Mouse (Mus musculus) midbrain, embryonic 12.5 days (tissue): ENCODE results near the gene Ralgps1. TPM values are rescaled to one million over a fixed set of nuclear protein-coding genes. Genes with fewer than 3 reads are reported as not detected.
A peak's percentile ranks its signal among the peaks of the same experiment; 100 is the strongest.

Experiments
- ATAC-seq: fragments of 200-750 bp; cut with Nextera tagmentation; 2 replicates; pipeline ENCODE4 v1.8.0; 2017; ENCODE audit warnings: low read depth, moderate TSS enrichment, moderate library complexity; ENCODE audit not compliant: low FRiP score
- H3K27ac ChIP-seq: fragments of 300-500 bp; sonication (generic); replicated peaks from 2 replicates; pipeline ENCODE4 v1.5.1; 2016; ENCODE audit warnings: mild to moderate bottlenecking
- H3K27me3 ChIP-seq: fragments of 300-500 bp; sonication (generic); 2 replicates; pipeline ENCODE4 v1.6.1; 2016; ENCODE audit warnings: mild to moderate bottlenecking
- H3K36me3 ChIP-seq: fragments of 300-500 bp; sonication (generic); 2 replicates; pipeline ENCODE4 v1.6.1; 2016
- H3K4me1 ChIP-seq: fragments of 300-500 bp; sonication (generic); 2 replicates; pipeline ENCODE4 v1.6.1; 2016
- H3K4me2 ChIP-seq: fragments of 300-500 bp; sonication (generic); replicated peaks from 2 replicates; pipeline ENCODE4 v1.6.1; 2016; ENCODE audit warnings: mild to moderate bottlenecking, moderate library complexity
- H3K4me3 ChIP-seq: fragments of 300-500 bp; sonication (generic); 2 replicates; pipeline ENCODE4 v1.5.1; 2016; ENCODE audit warnings: mild to moderate bottlenecking
- H3K9ac ChIP-seq: fragments of 300-500 bp; sonication (generic); replicated peaks from 2 replicates; pipeline ENCODE4 v1.6.1; 2016; ENCODE audit warnings: mild to moderate bottlenecking, moderate library complexity
- H3K9me3 ChIP-seq: fragments of 300-500 bp; sonication (generic); 2 replicates; pipeline ENCODE4 v1.6.1; 2016; ENCODE audit warnings: mild to moderate bottlenecking
- WGBS: fragments of 180-500 bp; shearing (Covaris S2); methylation state at CpG from one replicate; pipeline ENCODE4 v1.1.7; 2016; 5-methylcytosine and 5-hydroxymethylcytosine counted together
- polyA plus RNA-seq: library from polyadenylated mRNA; unstranded; fragments of >200 nt; fragmentation: Nextera tagmentation; extraction: Ambion mirVana; gene quantifications from 2 replicates; pipeline ENCODE4 v1.2.1, GENCODE M21; 2016

Gene Ralgps1
- polyA plus RNA-seq, 1 experiment from 2014 or later: 26.6 TPM

DNA sequence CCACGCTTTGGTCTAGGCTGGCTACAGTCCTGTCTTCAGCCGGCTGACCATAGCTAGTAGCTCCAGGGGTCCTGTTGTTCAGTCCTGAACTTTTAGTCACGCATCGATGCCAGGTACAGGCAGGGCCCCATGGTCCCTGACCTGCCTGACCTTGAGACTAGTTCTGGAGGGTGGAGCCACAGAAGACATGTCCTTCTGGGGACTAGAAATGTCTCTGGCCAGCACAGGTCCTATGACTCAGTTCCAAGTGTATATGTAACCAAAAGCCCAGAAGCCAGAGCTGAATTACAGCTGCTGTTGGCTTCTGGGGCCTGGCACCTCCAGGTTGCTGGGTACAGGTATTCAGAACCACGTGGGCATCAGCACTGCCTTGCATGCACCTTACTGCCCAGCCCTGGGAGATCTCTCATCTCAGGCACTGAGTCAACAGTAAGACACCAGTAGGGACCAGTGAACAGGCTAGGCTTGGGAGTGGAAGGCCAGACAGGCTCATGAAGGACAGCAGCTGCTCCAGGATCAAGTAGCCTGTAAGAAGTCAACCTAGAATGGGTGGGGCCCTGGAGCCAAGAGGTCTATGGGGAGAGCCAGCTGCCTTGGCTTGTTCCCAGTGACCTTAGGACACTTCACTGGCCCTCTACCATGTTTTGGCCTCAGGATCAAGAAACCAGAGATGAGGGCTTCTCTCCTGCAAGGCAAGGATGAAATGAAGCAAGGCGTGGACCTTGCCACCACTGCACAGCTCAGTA is 182.2 kb downstream of the Ralgps1 start:
- Histone ChIP-seq H3K27me3 (no peaks in the 10 kb centered on the region), H3K9me3 (no peaks in the 10 kb centered on the region), H3K4me1 (peaks cover 5% of the 10 kb centered on the region), H3K4me3 (no peak overlapping the region), H3K36me3 (no peaks in the 10 kb centered on the region), H3K4me2 (no peak overlapping the region), H3K27ac (no peak overlapping the region), H3K9ac (no peak overlapping the region)
- ATAC-seq: no peak
- WGBS: 74% methylated on average over 6 of the region's 6 CpGs

DNA sequence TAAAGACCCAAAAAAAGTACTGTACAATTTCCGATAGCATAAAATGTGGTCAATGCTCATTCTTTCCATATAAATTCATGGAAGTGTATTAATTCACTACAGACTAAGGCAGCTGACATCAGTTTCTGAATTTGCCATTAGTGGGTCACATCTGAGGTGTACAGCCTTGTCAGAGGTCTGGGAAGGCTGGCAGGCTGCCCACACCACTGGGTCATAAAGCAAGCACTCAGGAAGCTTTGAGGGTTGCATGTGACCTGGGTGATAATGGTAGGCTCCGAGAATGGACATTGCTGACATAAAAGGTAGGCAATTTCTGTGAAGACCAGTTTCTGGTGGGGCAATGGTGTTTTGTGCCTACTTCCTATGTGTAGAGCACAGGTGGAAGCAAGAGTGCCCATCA is 183.4 kb downstream of the Ralgps1 start:
- Histone ChIP-seq H3K4me3 (no peak overlapping the region), H3K9me3 (no peaks in the 10 kb centered on the region), H3K4me1 (peaks cover 5% of the 10 kb centered on the region), H3K36me3 (no peaks in the 10 kb centered on the region), H3K4me2 (no peak overlapping the region), H3K9ac (no peak overlapping the region), H3K27me3 (no peaks in the 10 kb centered on the region), H3K27ac (no peak overlapping the region)
- ATAC-seq: no peak
- 94% methylated on average over 2 of the region's 2 CpGs for WGBS

DNA sequence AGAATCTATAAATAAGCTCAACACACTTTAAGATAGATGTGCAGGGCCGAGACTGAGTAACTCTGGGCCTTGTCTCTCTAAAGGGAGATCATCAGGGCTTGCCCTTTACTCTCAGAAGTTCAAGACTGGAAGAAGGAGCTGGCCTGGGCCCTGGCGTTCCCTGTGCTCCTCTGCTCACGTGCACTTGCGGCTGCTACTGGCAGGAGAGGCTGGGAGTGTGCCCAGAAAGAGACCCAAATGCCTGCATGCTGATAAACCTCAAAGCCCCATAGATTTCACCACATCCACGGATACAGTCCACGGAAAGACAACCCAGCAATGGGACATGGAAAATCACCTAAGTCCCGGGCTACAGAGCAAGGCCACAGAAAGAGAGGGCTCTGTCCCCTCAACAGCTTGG is 184.8 kb downstream of the Ralgps1 start:
- H3K36me3 ChIP-seq: no peaks in the 10 kb centered on the region
- ATAC-seq: no peak
- H3K4me1 ChIP-seq: peaks cover 5% of the 10 kb centered on the region
- H3K4me3 ChIP-seq: no peak overlapping the region
- no peak overlapping the region for H3K27ac ChIP-seq
- 88% methylated on average over 7 of the region's 7 CpGs for WGBS
- H3K9ac ChIP-seq: no peak overlapping the region
- no peaks in the 10 kb centered on the region for H3K27me3 ChIP-seq
- no peaks in the 10 kb centered on the region for H3K9me3 ChIP-seq
- no peak overlapping the region for H3K4me2 ChIP-seq

DNA sequence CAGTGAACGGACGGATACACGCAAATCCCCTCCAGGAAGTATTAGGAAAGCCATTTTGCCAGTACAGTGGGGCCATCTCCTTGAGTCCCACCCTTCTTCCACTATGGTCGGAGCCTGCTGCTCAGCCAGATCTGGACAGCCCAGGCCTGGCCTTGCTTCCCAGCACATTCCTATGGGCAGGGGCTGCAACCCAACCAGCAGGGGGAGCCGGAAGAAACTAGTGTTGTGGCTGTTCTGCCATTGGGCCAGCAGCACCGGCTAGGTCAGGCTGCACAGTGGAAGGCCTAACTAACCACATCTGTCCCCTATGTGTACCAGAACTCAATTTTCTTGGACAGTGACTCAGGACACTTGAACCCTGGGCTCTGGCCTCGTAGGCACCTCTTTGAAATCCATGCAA is 186.0 kb downstream of the Ralgps1 start:
- H3K36me3 ChIP-seq: no peaks in the 10 kb centered on the region
- H3K27ac ChIP-seq: no peak overlapping the region
- ATAC-seq: no peak
- H3K9ac ChIP-seq: no peak overlapping the region
- no peak overlapping the region for H3K4me3 ChIP-seq
- no peak overlapping the region for H3K4me2 ChIP-seq
- H3K9me3 ChIP-seq: no peaks in the 10 kb centered on the region
- H3K4me1 ChIP-seq: peaks cover 9% of the 10 kb centered on the region
- 84% methylated on average over 7 of the region's 7 CpGs for WGBS
- H3K27me3 ChIP-seq: no peaks in the 10 kb centered on the region

DNA sequence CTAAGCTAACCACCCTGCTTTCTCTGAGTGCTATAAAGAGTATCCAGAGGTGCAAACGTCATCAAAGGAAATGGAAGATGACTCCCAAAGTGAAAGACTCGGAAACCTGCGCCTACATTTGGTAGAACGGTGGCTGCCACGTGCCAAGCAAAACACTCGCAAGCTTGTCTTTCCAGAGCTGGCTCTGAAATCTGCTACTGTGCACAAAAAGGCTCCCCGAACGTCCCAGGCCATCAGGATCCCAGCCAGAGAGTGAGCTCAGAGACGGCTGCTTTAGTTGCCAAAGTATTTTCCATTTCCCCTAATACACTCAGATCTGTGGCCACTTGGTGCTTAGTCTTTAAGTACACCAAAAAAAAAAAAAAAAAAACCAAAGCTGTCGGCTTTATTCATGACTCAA is 186.6 kb downstream of the Ralgps1 start:
- no peak overlapping the region for H3K9ac ChIP-seq
- no peaks in the 10 kb centered on the region for H3K9me3 ChIP-seq
- no peak overlapping the region for H3K27ac ChIP-seq
- H3K4me2 ChIP-seq: no peak overlapping the region
- no peaks in the 10 kb centered on the region for H3K36me3 ChIP-seq
- 88% methylated on average over 10 of the region's 10 CpGs for WGBS
- peaks cover 11% of the 10 kb centered on the region for H3K4me1 ChIP-seq
- ATAC-seq: no peak
- no peak overlapping the region for H3K4me3 ChIP-seq
- no peaks in the 10 kb centered on the region for H3K27me3 ChIP-seq

DNA sequence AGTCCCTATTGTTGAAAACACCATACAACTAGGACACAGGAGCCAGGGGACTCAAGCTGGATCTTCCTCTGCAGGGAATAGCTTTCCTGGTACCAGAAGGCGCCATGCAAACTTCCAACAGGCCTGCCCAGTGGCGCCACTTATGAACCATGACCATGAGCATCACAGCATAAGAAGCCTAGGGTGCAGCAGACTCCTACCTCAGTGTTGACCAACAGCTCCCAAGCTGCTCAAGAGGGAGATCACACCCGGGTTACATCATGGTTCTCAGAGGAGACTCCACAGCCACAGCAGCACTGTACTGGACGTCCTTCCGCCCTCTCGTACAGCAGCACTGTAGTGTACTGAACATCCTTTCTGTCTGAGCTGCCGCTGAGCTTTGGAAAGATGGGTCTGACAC is 188.0 kb downstream of the Ralgps1 start:
- Histone ChIP-seq H3K36me3 (no peaks in the 10 kb centered on the region), H3K27me3 (no peaks in the 10 kb centered on the region), H3K9me3 (no peaks in the 10 kb centered on the region), H3K4me3 (no peak overlapping the region), H3K4me2 (no peak overlapping the region), H3K27ac (no peak overlapping the region), H3K4me1 (peaks cover 24% of the 10 kb centered on the region), H3K9ac (no peak overlapping the region)
- WGBS: 94% methylated on average over 7 of the region's 7 CpGs
- no peak for ATAC-seq

DNA sequence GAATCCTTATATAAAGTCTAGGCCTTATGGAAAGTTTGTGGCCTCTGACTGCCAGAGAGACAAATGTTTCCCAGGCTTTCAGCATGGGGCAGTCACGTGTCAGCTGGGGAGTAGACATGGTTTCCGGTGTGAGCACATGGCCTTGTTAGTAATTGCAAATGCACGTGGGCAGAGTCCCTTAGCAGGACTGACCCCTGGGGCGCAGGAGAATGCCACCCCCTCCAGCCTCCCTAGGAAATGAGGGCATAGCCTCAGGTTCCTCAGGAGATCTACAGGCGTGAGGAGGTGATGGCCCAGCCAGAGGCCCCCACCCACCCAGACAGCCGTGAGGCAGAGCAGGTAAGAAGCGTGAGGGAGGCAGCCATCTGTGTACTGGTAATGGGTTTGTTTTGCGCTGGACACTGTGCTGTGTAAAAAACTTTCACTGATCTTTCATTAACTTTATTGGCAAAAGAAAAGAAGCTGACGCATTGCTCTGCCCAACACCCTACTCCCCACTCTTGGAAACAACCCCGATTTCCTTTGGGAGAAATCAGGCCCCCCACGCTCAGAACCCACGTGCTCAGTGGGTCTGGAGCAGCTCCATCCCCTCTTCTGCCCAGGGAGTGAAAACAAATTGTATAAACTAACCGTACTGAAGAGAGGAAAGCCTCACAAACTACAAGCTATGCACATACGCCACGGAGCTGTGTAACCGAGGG is 191.2 kb downstream of the Ralgps1 start:
- Histone ChIP-seq H3K4me3 (no peak overlapping the region), H3K36me3 (no peaks in the 10 kb centered on the region), H3K4me2 (no peak overlapping the region), H3K9ac (no peak overlapping the region), H3K9me3 (no peaks in the 10 kb centered on the region), H3K4me1 (peaks cover 34% of the 10 kb centered on the region), H3K27me3 (no peaks in the 10 kb centered on the region), H3K27ac (0 out of 2 replicates have a peak overlapping the region, but pooled peaks have one; percentile 26)
- no peak for ATAC-seq
- 62% methylated on average over 16 of the region's 16 CpGs for WGBS

DNA sequence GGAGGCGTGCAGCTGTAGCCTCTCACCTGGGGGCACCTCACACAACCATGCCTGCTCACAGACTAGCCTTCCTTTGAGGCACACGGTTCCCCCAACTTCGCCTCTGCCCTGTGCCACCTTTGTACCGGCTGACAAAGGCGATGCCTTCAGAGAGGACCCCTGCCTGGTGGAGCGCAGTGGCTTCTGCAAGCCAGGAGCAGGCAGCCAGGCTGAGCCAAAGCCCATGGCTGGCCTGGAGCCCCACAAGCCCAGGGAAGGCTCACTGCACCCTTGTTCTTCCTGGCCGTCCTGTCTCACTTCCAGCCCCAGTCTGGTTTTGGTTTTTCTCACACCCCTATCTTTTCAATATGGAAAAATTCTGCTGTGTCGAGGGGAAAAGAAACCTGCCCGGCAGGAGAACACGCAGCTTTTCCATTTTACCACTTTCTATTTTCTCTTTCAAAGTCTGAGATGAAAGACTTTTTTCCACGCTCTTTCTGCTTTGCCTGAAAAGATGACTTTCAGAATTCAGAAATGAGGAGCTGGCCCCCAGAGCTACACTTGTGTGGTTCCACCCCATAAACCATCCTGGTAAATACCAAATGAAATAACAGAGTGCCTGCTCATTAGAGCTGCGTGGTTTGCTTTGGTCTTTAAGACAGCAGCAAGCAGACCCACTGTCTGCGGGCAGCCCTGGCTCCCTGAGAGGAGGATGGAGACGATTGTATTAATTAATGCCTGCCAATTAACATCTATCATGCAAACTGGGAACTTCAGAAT is 191.9 kb downstream of the Ralgps1 start:
- no peaks in the 10 kb centered on the region for H3K27me3 ChIP-seq
- no peak overlapping the region for H3K4me2 ChIP-seq
- no peak for ATAC-seq
- H3K4me3 ChIP-seq: no peak overlapping the region
- H3K9ac ChIP-seq: no peak overlapping the region; the same call in 1 of the 2 replicates
- H3K4me1 ChIP-seq: peaks cover 34% of the 10 kb centered on the region
- no peaks in the 10 kb centered on the region for H3K9me3 ChIP-seq
- WGBS: 63% methylated on average over 14 of the region's 14 CpGs
- peak overlapping the region; percentile 10; the same call in 1 of the 2 replicates for H3K27ac ChIP-seq
- H3K36me3 ChIP-seq: no peaks in the 10 kb centered on the region

DNA sequence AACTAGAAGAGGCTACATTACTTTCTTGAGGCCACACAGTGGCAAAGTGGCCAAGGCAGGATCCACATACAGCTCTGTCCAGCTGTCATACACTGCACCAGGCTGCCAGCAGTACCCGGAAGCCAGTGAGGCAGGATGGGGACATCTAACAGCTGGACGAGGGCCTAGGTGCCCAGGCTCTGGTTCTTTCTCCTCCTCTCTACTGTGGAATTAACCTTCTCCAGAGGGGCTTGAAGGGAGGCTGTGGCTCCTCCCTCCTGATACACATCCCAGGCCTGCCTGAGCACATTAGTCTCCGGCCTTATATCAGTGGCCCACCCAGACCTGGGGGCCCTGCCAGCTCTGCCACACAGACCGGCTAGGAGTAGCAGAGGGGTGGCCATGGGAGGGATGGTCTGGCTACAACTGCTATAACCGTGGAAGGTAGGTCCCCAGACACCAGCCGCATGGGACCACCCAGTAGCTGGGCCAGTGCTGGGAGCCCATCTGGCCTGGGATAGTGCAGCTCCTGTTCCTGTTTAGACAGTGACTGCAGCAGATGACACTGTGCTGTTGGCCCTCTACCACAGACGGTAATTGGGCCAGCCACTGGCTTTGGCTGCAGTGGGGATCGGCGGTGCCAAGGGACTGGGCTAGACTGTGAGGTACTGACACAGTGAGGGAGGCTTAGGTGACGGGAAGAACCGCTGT is 192.9 kb downstream of the Ralgps1 start:
- peak; percentile 73 for ATAC-seq
- Histone ChIP-seq H3K4me2 (no peak overlapping the region), H3K36me3 (peaks cover 6% of the 10 kb centered on the region; the same call in 1 of the 2 replicates), H3K4me1 (peaks cover 34% of the 10 kb centered on the region), H3K9me3 (no peaks in the 10 kb centered on the region), H3K4me3 (no peak overlapping the region), H3K27me3 (no peaks in the 10 kb centered on the region), H3K9ac (no peak overlapping the region), H3K27ac (peak overlapping the region; percentile 10; the same call in 1 of the 2 replicates)
- 58% methylated on average over 11 of the region's 11 CpGs for WGBS

DNA sequence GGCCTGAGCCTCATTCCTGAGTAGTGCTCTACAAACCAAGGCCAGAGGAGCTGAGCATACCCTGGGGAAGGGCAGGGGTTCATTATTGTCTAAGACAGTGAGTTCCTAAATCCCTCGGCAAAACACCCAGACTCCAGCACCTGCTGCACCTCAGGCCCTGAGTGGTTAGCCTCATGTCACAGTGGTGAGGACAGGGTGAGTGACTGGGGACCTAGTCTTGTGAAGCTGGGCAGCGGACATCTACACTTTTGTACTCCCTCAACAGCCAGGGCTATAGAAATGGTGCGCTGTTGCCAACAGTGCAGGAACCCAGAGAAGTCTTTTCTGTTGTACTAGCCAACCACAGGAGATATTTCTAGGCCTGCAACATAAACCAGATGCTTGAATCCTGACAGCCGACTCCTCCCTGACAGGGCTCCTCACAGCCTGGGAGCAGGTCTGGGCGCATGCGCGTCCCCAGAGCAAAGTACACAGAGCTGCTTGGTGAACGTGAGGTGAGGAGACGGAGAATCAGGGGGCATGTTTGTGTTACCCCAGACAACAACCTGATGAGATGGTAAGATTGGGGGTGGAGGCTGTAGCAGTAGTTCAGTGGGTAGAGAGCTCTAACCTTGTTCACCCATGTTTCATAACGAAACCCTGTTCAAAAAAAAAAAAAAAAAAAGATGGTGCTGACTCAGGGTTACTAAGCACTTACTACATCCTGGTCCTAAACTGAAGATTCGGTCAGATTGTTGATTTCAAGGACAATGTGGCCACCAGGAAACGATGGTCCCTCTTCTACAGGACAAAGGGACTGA is 193.6 kb downstream of the Ralgps1 start:
- WGBS: 86% methylated on average over 12 of the region's 12 CpGs
- Histone ChIP-seq H3K36me3 (peaks cover 14% of the 10 kb centered on the region; the same call in 1 of the 2 replicates), H3K9ac (no peak overlapping the region), H3K27me3 (no peaks in the 10 kb centered on the region), H3K4me1 (peaks cover 34% of the 10 kb centered on the region), H3K27ac (no peak overlapping the region), H3K4me2 (no peak overlapping the region), H3K4me3 (no peak overlapping the region), H3K9me3 (no peaks in the 10 kb centered on the region)
- no peak for ATAC-seq

DNA sequence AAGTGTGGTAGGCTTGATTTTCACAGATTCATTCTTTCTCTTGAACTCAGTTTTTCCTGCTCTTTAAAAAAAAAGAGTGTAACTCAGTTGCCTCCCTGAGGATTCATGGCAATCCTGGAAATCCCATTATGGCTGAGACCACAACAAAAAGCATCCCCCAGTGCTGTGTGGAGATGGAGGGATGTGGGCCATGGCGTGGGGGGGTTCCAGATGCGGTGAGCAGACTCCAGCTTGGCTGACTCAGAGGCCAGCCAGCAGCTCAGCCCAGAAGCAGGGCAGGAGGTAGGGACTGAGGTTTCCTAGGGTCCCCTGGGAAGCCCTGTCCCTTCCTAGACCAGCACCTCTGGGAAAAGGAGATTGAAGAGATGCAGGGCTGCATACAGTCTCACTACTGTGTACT is 194.4 kb downstream of the Ralgps1 start:
- H3K4me2 ChIP-seq: no peak overlapping the region
- no peak overlapping the region for H3K9ac ChIP-seq
- no peak for ATAC-seq
- 49% methylated on average over 2 of the region's 2 CpGs for WGBS
- no peaks in the 10 kb centered on the region for H3K9me3 ChIP-seq
- no peaks in the 10 kb centered on the region for H3K27me3 ChIP-seq
- H3K27ac ChIP-seq: no peak overlapping the region
- H3K4me1 ChIP-seq: peaks cover 34% of the 10 kb centered on the region
- H3K36me3 ChIP-seq: peaks cover 20% of the 10 kb centered on the region; the same call in 1 of the 2 replicates
- no peak overlapping the region for H3K4me3 ChIP-seq
